Mouse (Mus musculus) kidney, embryonic 15.5 days (tissue): ENCODE data around the gene E2f6. TPM values are rescaled to one million over a fixed set of nuclear protein-coding genes. Genes with fewer than 3 reads are reported as not detected.

ENCODE experiments used
- ATAC-seq: fragments of 200-750 bp; cut with Nextera tagmentation; replicated peaks from 2 replicates; pipeline ENCODE4 v1.8.0; 2017; ENCODE audit warnings: moderate TSS enrichment; ENCODE audit not compliant: low FRiP score
- H3K27ac ChIP-seq: fragments of 300-500 bp; sonication (generic); 2 replicates; pipeline ENCODE4 v1.5.1; 2015; ENCODE audit warnings: mild to moderate bottlenecking, inconsistent platforms
- H3K27me3 ChIP-seq: fragments of 300-500 bp; sonication (generic); 2 replicates; pipeline ENCODE4 v1.6.1; 2015; ENCODE audit warnings: inconsistent platforms
- H3K36me3 ChIP-seq: fragments of 300-500 bp; sonication (generic); 2 replicates; pipeline ENCODE4 v1.6.1; 2015; ENCODE audit warnings: inconsistent platforms
- H3K4me1 ChIP-seq: fragments of 300-500 bp; sonication (generic); 2 replicates; pipeline ENCODE4 v1.6.1; 2015; ENCODE audit warnings: inconsistent platforms
- H3K4me2 ChIP-seq: fragments of 300-500 bp; sonication (generic); 2 replicates; pipeline ENCODE4 v1.6.1; 2015; ENCODE audit warnings: moderate library complexity, mild to moderate bottlenecking, inconsistent platforms
- H3K4me3 ChIP-seq: fragments of 300-500 bp; sonication (generic); replicated peaks from 2 replicates; pipeline ENCODE4 v1.5.1; 2015; ENCODE audit warnings: mild to moderate bottlenecking, inconsistent platforms
- H3K9ac ChIP-seq: fragments of 300-500 bp; sonication (generic); 2 replicates; pipeline ENCODE4 v1.6.1; 2015; ENCODE audit warnings: mild to moderate bottlenecking, inconsistent platforms
- H3K9me3 ChIP-seq: fragments of 300-500 bp; sonication (generic); replicated peaks from 2 replicates; pipeline ENCODE4 v1.6.1; 2016; ENCODE audit warnings: inconsistent platforms
- WGBS: fragments of 180-500 bp; shearing (Covaris S2); methylation state at CpG from one replicate; pipeline ENCODE4 v1.1.7; 2015; ENCODE audit warnings: mixed read lengths; 5-methylcytosine and 5-hydroxymethylcytosine counted together
- polyA plus RNA-seq: library from polyadenylated mRNA; unstranded; fragments of >200 nt; fragmentation: Nextera tagmentation; extraction: Ambion mirVana; gene quantifications from 2 replicates; pipeline ENCODE4 v1.2.1, GENCODE M21; 2015

E2f6 gene
- polyA plus RNA-seq, 1 experiment from 2014 or later = 46.5 TPM

DNA sequence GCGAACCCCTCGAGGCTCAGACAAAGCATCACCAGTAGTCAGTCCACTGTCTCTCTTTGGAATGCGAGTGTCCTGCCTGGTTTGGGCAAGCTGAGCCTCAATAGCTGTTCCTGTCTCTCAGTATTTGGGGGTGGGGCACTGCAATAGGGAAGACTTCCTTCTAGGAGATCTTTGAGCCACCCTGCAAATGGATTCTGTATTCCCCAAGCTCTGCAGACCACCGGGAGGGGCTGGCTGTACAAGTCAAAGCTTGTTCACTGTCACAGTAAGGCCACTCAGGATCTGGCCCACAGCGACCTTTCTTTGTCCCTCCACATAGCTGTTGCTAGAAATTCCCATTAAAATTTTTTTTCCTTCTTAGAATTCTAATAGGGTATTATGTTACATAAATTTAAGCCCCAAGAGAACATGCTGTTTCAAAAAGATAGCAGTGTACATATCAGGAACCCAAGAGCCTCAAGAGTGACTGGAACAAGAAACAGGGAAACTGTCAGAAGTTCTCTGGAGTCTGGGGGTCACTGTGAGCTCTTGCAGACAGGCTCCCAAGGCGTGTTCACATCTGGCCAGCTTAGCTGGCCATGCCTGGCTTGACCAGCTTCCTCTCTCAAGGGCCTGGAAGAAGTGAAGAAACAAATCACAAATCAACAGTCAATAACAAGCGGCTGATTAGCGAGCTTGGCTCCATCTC lies 58.5 kb downstream of the E2f6 start:
- no peaks in the 10 kb centered on the region; the same call in 1 of the 2 replicates for H3K27me3 ChIP-seq
- 74% methylated on average over 8 of the region's 8 CpGs for WGBS
- no peaks in the 10 kb centered on the region for H3K36me3 ChIP-seq
- no peak for ATAC-seq
- H3K4me1 ChIP-seq = peaks cover 51% of the 10 kb centered on the region
- no peak overlapping the region for H3K4me2 ChIP-seq
- H3K4me3 ChIP-seq = no peak overlapping the region
- H3K9ac ChIP-seq = no peak overlapping the region
- peak overlapping the region; percentile 89; the same call in 1 of the 2 replicates for H3K27ac ChIP-seq
- no peaks in the 10 kb centered on the region for H3K9me3 ChIP-seq

DNA sequence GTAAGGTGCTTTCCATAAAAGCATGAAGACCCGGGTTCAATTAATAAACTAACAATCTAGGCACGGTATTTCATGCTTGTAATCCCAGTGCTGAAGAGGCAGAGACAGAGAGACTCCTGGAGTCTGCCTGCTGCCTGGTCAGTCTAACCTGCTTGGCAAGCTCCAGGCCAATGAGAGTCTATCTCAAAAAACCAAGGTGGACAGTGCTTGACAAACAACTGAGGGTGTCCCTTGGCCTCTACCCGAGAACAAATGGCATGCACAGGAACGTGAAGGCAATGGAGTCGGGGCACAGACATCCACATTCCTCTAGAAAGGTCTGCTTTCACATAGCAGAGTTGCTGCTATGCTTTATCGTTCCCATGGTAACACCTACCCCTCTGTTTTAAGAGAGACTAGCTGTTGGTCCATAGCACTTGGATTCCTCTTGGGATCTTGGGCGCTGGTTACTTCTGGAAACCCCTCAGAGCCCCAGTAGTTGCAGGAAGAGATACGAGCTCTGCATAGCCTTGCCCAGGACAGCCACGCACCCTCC lies 59.2 kb downstream of the E2f6 start:
- Histone ChIP-seq H3K27ac (peak overlapping the region; percentile 89), H3K36me3 (no peaks in the 10 kb centered on the region), H3K9ac (no peak overlapping the region), H3K4me2 (no peak overlapping the region), H3K27me3 (no peaks in the 10 kb centered on the region; the same call in 1 of the 2 replicates), H3K4me3 (no peak overlapping the region), H3K4me1 (peaks cover 51% of the 10 kb centered on the region), H3K9me3 (no peaks in the 10 kb centered on the region)
- no peak for ATAC-seq
- 47% methylated on average over 9 of the region's 9 CpGs for WGBS

- Histone ChIP-seq H3K9ac (no peak overlapping the region), H3K36me3 (no peaks in the 10 kb centered on the region), H3K27ac (peak overlapping the region; percentile 89), H3K4me1 (peaks cover 56% of the 10 kb centered on the region), H3K4me3 (no peak overlapping the region), H3K4me2 (no peak overlapping the region), H3K27me3 (no peaks in the 10 kb centered on the region; the same call in 1 of the 2 replicates), H3K9me3 (no peaks in the 10 kb centered on the region)
- ATAC-seq = peak; percentile 61
- WGBS = 37% methylated on average over 8 of the region's 8 CpGs
Observed at GRCm38 (mm10) chr12:16870405-16871068, 59.8 kb downstream of the E2f6 start.

GRCm38 (mm10) chr12:16872006-16872405 lies 61.2 kb downstream of the E2f6 start:
- H3K27me3 ChIP-seq = no peaks in the 10 kb centered on the region; the same call in 1 of the 2 replicates
- H3K27ac ChIP-seq = no peak overlapping the region
- ATAC-seq = no peak
- WGBS = 83% methylated on average over 1 of the region's 1 CpGs
- H3K9ac ChIP-seq = no peak overlapping the region
- no peak overlapping the region for H3K4me3 ChIP-seq
- H3K36me3 ChIP-seq = no peaks in the 10 kb centered on the region
- H3K9me3 ChIP-seq = no peaks in the 10 kb centered on the region
- no peak overlapping the region for H3K4me2 ChIP-seq
- peaks cover 48% of the 10 kb centered on the region for H3K4me1 ChIP-seq

- WGBS = 57% methylated on average over 7 of the region's 7 CpGs
Observed at GRCm38 (mm10) chr12:16872926-16873464, 62.2 kb downstream of the E2f6 start.

DNA sequence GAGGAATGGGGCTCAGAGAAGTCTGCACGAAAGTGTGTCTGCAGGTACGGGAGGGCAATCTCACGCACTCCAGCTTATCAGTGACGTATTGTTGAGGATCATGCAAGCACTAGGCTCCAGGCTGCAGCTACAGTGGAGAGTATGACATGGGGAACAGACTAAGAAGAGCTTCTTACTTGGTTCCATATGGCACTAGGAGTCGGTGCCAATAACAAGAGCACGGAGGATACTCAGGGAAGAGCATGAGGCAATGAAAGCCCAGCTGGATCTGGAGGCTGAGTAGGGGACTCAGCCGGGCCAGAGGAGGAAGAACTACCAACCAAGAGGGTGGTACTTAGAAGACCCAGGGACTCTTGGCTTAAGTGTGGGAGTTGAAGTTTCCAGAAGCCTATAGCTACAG lies 62.8 kb downstream of the E2f6 start:
- Histone ChIP-seq H3K4me1 (peaks cover 48% of the 10 kb centered on the region), H3K4me2 (no peak overlapping the region), H3K9me3 (no peaks in the 10 kb centered on the region), H3K27me3 (no peaks in the 10 kb centered on the region), H3K4me3 (no peak overlapping the region), H3K9ac (no peak overlapping the region), H3K36me3 (no peaks in the 10 kb centered on the region), H3K27ac (no peak overlapping the region)
- 85% methylated on average over 7 of the region's 7 CpGs for WGBS
- ATAC-seq = no peak

More at GRCm38 (mm10) chr12:16872926-16873464, 62.2 kb downstream of the E2f6 start:
- no peak overlapping the region for H3K4me3 ChIP-seq
- no peak overlapping the region for H3K27ac ChIP-seq
- H3K27me3 ChIP-seq = no peaks in the 10 kb centered on the region
- no peaks in the 10 kb centered on the region for H3K9me3 ChIP-seq
- H3K9ac ChIP-seq = no peak overlapping the region
- H3K4me1 ChIP-seq = peaks cover 48% of the 10 kb centered on the region
- no peaks in the 10 kb centered on the region for H3K36me3 ChIP-seq
- no peak overlapping the region for H3K4me2 ChIP-seq
- ATAC-seq = no peak

DNA sequence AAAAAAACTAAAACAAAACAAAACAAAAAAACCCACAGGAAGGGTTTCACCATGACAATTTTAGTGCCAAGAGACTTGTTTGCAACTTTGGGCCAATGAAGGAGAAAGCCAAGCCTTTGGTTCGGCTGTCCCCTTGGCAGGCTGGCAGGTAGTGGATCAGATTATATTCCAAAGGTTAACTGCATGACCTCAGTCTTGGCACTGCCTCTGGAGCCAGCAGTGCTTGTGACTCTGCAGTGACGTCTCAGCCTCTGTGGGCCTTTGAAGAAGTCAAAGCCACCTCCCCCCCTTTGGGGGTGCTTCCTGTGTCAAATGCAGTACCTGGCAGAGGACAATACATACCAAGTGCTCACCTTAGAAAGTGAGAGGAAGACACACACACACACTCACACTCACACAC lies 63.3 kb downstream of the E2f6 start:
- H3K27me3 ChIP-seq = no peaks in the 10 kb centered on the region
- peaks cover 43% of the 10 kb centered on the region for H3K4me1 ChIP-seq
- 34% methylated on average over 2 of the region's 2 CpGs for WGBS
- no peak for ATAC-seq
- no peak overlapping the region for H3K4me3 ChIP-seq
- H3K9ac ChIP-seq = no peak overlapping the region
- no peaks in the 10 kb centered on the region for H3K9me3 ChIP-seq
- H3K36me3 ChIP-seq = no peaks in the 10 kb centered on the region
- H3K27ac ChIP-seq = no peak overlapping the region
- H3K4me2 ChIP-seq = no peak overlapping the region

DNA sequence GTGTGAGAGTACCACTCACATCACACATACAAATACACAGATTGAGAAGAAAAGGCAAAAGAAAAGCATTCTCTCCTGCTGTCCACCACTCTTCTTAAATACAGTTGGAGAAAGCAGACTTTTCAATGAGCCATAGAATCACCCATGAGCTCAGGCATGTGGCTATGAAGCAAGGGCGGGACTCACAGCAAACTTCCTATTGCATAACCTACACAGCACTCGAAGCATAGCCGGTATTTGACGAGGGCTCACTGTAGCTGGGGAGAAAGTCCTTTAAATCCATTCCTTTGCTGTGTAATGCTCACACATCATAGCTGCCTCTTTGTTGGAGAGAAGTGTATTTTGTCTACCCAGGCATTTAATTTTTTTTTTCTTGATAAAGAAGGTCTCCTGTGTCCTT lies 64.5 kb downstream of the E2f6 start:
- H3K9ac ChIP-seq = no peak overlapping the region
- H3K4me2 ChIP-seq = no peak overlapping the region
- H3K27ac ChIP-seq = no peak overlapping the region
- no peak overlapping the region for H3K4me3 ChIP-seq
- no peaks in the 10 kb centered on the region for H3K36me3 ChIP-seq
- no peaks in the 10 kb centered on the region for H3K27me3 ChIP-seq
- WGBS = 61% methylated on average over 4 of the region's 4 CpGs
- peaks cover 34% of the 10 kb centered on the region for H3K4me1 ChIP-seq
- H3K9me3 ChIP-seq = no peaks in the 10 kb centered on the region
- ATAC-seq = no peak

- no peak overlapping the region for H3K4me3 ChIP-seq
- H3K9ac ChIP-seq = no peak overlapping the region
- WGBS = 71% methylated on average over 7 of the region's 7 CpGs
- no peak for ATAC-seq
- H3K4me2 ChIP-seq = no peak overlapping the region
- no peaks in the 10 kb centered on the region for H3K27me3 ChIP-seq
- no peaks in the 10 kb centered on the region for H3K36me3 ChIP-seq
- no peak overlapping the region for H3K27ac ChIP-seq
- H3K9me3 ChIP-seq = no peaks in the 10 kb centered on the region
- peaks cover 30% of the 10 kb centered on the region for H3K4me1 ChIP-seq
Observed at GRCm38 (mm10) chr12:16875678-16876077, 64.9 kb downstream of the E2f6 start.

DNA sequence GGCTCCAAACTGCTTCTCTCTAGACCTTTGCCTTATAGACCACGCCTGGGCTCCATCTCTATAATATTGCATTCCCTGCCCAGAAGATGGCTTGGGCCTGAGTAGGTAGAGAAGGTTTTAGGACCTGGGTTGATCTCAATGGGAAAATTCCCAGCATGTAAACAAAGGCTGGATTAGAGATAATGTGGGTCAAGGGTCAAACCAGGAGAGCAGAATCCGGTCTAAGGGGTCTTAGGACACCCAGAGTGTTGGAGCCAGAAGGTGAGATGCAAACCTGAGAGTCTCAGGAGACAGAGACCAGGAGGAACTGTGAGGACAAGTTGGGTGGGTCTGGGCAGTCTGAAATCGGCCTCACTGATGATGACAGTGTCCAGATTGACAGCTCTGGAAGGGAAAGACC lies 65.9 kb downstream of the E2f6 start:
- Histone ChIP-seq H3K4me2 (no peak overlapping the region), H3K27ac (peak overlapping the region; percentile 61; the same call in 1 of the 2 replicates), H3K9ac (no peak overlapping the region), H3K36me3 (no peaks in the 10 kb centered on the region), H3K4me3 (no peak overlapping the region), H3K4me1 (peaks cover 25% of the 10 kb centered on the region), H3K27me3 (no peaks in the 10 kb centered on the region), H3K9me3 (no peaks in the 10 kb centered on the region)
- no peak for ATAC-seq
- WGBS = 54% methylated on average over 3 of the region's 3 CpGs

- no peak for ATAC-seq
- peaks cover 25% of the 10 kb centered on the region for H3K4me1 ChIP-seq
- 56% methylated on average over 5 of the region's 5 CpGs for WGBS
- H3K27ac ChIP-seq = peak overlapping the region; percentile 61
- H3K9ac ChIP-seq = no peak overlapping the region
- no peaks in the 10 kb centered on the region for H3K36me3 ChIP-seq
- no peaks in the 10 kb centered on the region for H3K27me3 ChIP-seq
- no peak overlapping the region for H3K4me2 ChIP-seq
- no peak overlapping the region for H3K4me3 ChIP-seq
- H3K9me3 ChIP-seq = no peaks in the 10 kb centered on the region
Observed at GRCm38 (mm10) chr12:16877141-16877540, 66.4 kb downstream of the E2f6 start.

DNA sequence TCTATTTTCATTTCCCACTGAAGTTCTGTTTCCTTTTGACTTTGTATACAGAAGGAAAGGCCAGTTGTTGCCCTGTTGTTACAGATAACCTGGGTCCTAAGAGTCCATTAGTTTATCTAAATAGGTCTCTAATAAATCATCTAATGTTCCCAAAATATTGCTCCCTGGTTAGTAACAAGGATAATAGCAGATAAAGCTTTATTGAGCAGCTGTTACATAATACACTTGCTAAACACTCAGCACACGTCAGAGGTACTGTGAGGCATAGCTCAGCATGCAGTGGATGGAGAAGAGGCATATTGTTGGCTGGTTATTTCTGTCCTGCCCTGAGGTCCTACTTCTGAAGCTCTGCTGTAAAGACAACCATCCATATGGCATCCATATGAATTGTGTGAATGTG lies 66.9 kb downstream of the E2f6 start:
- no peak overlapping the region for H3K4me2 ChIP-seq
- no peak overlapping the region for H3K4me3 ChIP-seq
- H3K27ac ChIP-seq = peak overlapping the region; percentile 61; the same call in 1 of the 2 replicates
- no peaks in the 10 kb centered on the region for H3K9me3 ChIP-seq
- no peaks in the 10 kb centered on the region for H3K36me3 ChIP-seq
- H3K4me1 ChIP-seq = peaks cover 30% of the 10 kb centered on the region
- 57% methylated on average over 1 of the region's 1 CpGs for whole genome bisulfite sequencing
- H3K27me3 ChIP-seq = no peaks in the 10 kb centered on the region
- no peak for ATAC-seq
- no peak overlapping the region for H3K9ac ChIP-seq
